Mouse (Mus musculus): Measurements from ENCODE around the gene Wwc1.

Wwc1 gene

DNA sequence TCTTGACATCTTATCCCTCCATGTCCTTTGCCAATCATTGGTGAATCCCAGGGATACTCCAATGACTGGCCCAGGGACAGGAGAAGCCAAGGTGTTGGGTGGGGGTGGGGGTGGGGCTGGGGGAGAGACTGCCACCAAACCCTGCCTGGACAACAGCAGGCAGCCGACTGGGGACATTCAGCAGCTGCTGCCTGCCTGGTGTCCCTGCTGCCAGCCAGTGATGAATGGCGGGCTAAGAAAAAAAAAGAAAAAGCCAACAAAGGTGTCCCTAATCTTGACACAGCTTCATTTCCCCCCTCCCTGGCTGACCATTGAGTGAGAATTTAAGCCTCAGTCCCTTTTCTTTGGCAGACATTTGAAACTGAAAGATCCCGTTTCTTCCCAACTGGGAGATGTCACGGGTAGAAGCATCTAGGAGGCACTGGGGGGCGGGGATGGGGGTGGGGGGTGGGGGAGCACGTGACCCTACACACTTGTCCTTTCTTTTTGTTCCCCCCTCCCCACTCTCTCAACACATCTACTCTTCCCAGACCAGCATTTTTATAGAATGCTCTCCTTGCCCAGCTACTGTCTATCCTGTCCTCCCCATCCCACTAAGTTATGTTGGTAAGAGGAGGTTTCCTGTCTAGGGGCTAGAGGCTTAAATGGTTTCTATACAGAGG, 7.9 kb downstream of the Wwc1 start:
- no peak for DNase-seq

DNA sequence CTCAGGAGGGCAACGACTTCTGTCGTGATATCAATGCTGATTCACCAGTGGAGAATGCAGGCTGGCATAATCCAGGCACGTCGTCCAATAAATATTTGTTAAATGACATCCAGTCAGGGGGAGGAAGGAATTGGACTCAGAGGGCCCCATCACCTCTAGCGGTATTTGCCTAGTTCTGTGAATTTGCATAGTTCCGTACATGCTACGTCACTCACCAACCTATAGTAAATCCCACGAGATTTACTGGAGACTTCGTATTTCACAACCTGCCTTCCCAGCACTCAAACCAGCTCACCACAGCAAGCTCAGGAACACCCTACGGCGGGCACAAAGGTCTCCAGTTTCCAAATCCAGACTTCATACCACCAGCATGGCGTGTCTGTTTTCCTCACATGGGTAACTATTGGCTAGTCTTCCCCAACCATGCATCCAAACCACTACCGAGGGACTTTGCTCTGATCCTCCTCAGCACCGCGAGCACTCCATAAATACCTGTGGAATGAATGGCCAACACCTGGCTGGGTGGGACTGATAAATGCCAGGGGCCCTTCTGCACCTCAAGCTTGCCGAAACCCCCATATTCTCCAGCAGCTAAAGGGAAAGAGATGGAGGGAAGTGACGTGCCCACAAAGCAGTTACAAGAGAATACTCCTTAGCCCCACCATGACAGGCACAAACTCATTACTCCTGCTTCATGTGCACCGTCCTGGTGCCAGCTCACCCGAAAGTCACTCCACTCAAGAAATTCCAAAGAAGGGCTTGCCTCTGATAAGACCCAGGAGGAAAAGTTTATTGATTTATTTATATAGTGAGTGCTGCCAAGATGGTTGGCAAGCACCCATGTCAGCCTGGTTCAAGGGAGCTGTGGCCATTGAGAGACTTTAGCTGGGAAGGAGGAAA, 9.3 kb downstream of the Wwc1 start:
- no peak for DNase-seq

DNA sequence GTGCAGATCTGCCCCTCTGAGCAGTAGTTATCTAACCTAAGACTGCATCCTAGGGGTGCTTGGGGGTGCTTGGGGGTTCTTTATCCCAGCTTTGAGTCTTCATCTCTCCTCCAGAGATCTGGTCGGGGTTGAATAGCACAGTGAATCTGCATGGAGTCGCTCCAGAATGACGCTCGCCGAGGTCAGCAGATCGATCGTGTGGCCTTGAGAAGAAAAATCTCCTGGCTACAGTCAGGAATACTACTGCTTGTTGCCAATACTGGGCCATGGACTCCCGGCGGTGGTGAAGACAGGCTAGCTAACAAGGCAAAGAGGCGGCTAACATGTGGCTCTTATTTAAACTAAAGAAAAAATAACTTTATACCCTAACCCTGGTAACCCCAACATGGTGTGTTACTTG, 12.0 kb downstream of the Wwc1 start:
- DNase-seq = no peak

DNA sequence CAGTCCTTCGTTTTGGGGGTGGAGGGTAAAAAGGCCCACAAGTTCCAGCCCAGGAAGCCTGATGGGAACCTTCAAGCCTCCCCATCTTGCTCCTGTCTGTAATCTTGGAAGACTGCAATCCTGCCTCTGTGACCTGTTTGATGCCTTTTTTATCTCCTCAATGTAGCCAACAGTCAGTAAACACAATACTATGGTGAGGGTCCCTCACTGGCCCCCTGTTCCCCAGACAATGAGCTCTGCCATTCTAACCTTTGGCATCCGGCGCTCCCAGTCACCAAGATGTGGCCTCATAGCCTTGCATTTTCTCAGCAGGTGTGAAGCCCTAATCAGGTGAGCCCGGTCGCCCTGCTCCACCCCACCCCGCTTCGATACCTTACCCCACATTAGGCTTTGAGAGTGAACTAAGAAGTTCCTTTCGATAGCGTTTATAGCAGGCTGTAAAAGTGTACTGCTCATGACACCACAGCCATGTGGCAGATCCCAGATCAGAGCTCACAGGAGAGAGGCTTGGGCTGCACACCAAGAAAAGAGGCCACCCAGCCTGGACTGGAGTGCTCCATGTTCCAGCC, 16.3 kb downstream of the Wwc1 start:
- DNase-seq = no peak

DNA sequence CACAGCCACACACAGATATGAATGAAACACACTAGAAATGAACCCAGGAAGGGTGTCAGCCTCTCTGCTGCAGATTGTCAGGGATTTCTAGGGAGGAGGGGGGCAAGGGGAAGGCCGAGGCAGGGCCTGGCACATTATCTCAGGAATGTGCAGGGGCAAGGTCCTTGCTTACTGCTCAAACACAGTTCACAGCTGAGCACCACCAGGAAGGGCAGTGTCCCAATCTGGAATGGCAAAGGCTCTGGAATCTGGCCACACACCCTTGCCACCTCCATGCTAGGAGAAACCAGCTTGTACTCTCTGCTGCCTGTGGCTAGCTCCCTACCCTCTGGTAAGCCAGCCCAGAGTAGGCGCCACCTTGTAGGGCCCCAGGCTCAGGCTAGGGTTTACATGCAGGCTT, 16.8 kb downstream of the Wwc1 start:
- DNase-seq = no peak

DNA sequence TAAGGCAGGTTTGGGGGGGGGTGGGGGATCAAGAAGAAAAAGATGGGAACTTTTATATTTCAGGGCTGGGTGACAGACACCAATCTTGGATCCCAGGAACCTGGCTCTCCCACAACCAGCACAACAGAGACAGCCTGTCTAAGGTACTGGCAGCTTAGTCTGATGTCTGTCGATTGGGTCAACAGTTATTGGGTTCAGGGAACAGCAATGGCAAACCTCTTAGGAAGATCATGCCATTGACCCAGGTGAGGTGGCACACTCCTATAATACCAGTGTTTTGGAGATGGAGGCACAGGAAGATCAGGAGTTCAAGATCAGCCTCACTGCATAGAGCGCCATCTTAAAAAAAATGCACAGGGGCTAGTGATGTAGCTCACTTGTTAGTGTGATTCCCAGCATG, 17.9 kb downstream of the Wwc1 start:
- no peak for DNase-seq

DNA sequence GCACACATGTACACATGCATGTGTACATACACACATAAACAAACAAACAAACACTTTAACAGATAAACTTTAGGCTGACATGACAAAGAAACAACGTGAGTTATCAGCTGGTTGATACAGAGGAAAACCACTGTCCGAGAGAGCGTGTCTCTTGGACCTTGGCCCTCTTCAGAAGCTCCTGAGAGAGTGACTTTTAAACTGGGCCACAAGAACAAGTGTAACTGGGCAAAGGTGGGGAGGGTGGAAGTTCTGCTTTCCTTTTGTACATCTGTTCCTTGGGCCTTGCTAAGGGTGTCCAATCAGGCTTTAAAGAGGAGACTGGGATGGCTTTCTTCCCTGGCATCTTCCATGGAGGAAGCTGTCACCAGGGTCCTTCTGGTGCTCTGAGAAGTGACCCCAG, 21.1 kb downstream of the Wwc1 start:
- DNase-seq = no peak

DNA sequence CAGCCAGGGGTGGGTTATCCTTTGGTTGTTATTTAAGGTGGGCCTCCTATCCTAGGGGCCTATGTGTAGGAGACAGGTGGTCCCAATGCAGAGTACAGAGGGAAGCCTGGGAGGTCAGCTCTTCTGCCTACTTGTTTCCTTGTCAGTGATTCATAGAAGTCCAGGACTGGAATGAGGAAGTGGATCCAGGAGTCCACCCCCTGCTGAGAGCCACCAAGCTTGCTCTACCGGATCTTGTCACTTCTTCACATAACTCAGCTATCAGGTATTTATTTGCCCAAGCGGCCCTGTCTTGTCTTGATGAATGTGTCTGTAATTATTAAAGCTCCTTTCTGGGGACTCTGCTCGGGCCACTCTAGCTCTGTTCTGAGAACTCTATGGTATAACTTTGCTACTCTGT, 24.8 kb downstream of the Wwc1 start:
- DNase-seq = no peak

DNA sequence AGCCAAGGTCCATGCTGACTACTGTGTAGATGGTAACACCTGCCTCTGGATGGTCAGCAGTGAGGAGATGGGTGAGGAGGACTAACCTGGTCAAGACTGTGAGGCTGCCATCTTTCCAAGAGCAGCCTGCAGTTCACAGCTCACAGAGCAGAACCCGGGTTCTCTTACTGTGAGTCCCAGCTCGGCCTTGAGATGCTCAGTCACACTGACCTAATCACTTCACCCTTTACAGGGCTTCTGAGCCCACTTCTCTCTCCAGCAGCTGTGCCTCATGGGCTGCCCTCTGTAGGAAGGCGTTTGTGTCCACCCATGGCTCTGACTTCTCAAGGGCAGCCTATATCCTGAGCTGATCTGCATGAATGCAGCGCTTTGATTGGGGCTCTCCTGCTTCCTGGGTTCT, 27.1 kb downstream of the Wwc1 start:
- no peak for DNase-seq

DNA sequence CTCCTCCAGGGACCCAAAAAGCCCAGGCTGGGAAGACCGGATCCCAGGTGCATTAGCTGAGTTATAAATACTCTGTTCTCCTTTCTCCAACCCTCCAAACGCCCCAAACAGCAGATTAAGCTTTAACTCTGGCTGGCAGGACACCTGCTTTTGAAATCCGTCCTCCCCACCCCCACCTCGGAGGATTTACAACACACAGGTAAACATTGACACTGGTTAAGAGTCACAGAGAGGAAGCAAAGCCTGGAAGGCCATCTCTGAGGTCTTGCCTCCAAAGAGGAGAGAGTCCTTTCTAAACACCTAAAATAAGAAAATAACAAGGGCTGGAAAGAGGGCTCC, 28.6 kb downstream of the Wwc1 start:
- no peak for DNase-seq

DNA sequence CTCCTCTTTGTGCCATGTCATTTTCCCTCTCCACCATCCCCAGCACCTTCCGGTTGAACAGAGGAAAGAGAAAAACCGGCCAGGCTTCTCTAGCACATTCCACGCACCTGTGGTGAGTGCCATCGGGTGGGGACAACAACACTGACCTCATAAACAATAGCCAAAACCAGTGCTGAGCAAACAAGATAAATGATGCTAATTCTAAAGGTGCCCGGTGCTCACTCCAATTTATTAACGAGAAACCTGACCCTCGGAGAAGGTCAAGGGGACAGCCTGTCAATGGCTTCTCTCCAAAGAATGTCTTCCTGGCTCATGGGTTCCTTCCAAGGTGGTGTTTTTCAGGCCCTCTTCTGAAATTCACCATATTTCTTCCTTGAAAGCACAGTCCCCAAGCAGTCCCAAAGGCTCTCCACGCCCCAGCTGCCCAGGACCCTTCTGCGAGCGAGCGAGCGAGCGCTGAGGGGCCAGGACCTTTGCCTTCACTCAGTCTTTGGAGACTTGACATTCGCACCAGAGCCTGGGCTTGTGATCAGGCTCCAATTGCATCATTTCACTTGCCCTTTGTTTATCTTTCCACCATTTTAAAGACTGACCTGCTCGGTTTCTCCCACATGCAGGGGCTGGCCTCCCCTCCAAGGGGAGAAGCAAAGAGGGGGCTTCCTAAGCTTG, 29.1 kb downstream of the Wwc1 start:
- DNase-seq = no peak

DNA sequence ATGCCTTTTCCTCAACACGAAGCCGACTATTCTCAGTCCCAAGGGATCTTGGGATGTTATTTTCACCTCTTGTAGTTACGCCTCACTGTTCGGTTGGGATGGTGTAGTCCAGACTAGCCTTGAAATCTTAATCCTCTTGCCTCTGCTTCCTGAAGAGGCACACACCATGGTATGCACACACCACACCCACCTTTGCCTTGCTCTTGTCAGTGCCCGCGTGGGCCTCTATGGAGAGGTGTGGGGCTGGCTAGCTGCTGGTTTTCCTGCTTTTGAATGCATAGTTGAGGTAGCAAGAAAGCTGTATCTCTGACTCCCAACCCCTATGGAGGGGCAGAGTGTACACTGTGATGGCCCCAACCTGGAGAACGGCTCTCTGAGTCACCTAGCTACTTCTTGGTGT, 29.9 kb downstream of the Wwc1 start:
- DNase-seq = no peak

DNA sequence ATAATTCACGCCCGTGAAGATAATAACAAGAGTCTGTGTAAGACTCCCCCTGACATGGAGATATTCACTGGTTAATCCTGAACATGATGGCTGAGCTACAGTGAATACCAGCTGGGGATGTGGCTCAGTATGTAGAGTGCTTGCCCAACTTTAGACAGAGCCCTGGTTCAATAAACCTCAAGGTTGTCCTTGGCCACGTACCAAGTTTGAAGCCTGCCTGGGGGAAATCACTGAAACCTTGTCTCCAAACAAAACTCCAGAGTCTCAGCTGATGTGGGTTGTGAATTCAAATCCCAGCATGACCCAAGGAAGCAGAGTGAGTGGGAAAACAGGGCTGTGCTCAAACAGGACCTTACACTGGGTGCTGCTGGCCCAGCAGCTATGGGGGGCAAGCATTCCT, 30.3 kb downstream of the Wwc1 start:
- no peak for DNase-seq

DNA sequence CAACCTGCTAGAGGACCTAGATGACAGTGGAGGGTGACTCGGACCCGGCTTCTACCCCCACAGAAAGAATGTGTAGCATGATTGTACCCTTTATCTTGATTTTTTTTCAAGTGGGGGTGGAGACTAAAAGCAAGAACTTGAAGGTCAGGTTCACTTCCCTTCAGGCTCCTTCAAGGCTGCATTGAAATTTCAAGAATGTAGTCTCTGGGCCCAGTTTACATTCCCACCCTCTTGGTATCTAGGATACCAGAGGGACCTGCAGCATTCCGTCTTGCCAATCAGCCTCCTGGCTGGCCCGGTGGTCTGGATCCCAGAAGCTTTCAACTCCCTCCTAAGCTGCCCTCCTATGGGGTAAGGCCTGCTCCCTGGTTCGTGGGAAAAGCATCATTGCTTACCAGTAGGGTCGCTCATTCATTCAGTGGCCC, 31.9 kb downstream of the Wwc1 start:
- DNase-seq = no peak

DNA sequence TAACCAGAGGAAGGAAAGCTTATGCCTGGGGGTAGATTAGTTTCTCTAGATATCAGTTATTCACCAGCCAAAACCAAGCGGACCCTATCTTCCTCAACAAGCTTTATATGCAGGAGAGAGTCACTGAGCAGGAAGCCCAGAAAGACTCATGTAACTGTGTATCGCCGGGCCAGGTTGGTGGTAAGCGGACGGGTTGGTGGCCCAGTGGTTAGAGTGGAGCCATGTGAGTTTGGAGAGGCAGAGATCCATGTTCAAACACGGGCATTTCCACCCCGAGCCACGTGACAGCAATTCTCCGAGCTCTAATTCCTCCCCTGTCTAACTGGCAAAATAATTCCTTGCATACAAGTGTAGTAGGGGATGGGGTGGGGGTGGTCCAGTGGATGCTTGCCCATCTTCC, 32.4 kb downstream of the Wwc1 start:
- DNase-seq = no peak

DNA sequence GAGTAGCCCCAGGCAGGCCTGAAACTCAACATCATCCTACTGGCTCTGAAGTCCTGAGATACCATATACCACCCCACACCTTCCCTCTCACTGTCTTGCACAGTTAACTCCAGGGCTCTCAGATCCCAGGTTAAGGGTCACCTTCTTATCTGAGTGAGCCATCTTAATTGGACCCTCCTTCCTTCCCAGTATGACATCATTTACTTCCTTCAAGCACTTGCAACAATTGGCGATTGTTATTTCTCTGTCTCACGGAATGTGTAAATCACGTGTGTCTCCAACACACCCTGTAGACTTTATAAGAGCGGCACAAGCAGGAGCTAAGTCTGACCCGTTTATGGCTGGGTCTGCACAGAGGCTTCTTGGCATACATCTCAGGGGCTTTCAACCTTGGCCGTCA, 35.1 kb downstream of the Wwc1 start:
- DNase-seq = no peak

DNA sequence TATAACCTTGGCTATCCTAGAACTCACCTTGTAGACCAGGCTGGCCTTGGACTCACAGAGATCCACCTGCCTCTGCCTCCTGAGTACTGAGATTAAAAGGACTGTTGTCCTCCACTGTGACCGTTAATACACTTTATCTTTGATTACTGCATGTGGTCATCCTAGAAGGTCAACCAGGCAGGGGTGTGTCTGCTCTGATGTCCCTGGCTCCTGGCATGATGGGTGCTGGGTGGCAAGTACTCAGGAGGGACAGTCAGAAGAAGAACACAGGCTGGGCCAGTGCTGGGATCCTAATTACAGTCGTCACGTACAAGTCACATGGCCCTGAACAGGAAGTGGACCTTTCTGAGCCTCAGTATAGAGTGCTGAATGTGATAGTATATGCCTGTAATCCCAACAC, 38.7 kb downstream of the Wwc1 start:
- DNase-seq = no peak

DNA sequence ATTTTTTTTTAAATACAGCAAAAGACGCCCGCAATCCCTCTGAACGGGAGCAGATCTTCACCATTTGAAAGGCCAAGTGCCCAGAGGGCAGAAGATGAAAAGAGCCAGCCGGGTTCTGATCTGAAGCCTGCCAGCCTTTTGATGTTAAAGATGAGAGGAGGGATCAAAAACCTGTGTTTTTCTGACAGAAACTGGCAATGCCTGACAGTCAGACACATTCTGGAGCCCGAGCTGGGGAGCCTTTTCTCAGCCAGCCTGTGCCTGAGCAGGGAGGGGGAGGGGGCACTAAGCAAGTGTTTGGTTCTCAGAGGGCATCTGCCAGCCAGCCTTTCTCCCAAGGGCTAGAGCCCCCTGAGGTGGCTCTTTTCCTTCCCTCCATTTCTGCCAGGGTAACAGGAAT, 39.3 kb downstream of the Wwc1 start:
- no peak for DNase-seq

DNA sequence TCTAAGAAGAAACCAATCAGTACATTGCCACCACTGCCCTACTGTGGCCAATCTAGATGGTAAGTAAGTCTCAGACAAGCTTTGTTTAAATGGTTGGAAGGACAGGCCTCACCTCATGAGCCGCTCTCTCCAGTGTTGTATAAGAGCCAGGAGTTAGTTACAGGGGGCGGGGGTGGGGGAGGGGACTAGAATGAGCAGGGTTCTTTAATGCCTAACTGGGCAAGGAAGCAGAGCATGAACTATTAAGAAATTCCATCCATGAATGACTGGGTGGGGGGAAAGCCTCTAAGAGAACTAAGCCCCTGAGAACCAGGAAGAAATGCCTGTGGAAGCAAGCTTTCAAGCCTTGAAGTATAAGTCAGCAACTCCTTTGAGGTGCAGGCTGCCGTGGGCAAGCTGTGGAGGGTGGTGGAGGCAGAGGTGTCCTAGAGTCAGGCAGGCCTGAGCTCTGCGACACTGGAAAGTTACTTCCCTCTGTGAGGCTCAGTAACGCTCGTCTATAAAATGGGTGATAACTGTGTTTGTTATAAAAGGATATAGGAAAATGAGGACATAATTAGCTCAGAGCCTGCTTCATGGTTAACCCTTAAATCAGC, 41.4 kb downstream of the Wwc1 start:
- DNase-seq = no peak

DNA sequence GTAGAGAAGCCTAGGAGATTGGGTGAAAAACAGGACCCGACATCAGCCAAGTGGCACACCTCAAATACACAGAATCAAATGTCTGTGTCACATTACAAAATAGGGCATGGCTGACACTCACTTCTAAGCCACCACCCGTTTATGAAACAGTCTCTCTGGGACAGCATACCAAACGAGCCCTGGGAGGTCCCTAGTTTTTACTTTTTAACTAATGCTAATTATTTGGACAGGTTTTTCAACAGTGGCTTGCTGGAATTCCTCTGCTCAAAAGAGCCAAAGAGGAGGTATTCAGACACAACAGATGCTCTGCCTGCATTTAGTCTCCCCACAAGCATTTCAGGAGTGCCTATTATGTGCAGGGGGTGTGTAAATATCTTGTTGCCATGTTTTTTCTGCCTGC, 44.7 kb downstream of the Wwc1 start:
- DNase-seq = no peak

DNA sequence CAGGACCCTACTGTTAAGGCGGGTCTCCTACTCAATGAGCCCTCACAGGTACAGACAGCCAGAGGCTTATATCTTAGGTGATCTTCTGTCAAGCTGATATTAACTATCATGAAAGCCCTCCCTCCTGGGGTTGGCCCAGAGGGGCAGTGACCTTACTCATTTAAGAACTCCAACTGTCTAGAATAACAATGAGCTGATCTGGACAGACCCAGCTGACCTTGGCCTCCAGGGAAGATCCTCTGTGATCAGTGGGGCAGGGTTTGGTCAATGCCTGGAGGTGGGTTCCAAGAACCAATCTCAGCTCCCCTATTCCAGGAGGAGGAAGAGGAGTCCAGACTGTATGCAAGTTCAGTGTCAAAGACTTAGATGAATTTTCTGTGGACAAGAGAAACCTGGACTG, 45.2 kb downstream of the Wwc1 start:
- no peak for DNase-seq

DNA sequence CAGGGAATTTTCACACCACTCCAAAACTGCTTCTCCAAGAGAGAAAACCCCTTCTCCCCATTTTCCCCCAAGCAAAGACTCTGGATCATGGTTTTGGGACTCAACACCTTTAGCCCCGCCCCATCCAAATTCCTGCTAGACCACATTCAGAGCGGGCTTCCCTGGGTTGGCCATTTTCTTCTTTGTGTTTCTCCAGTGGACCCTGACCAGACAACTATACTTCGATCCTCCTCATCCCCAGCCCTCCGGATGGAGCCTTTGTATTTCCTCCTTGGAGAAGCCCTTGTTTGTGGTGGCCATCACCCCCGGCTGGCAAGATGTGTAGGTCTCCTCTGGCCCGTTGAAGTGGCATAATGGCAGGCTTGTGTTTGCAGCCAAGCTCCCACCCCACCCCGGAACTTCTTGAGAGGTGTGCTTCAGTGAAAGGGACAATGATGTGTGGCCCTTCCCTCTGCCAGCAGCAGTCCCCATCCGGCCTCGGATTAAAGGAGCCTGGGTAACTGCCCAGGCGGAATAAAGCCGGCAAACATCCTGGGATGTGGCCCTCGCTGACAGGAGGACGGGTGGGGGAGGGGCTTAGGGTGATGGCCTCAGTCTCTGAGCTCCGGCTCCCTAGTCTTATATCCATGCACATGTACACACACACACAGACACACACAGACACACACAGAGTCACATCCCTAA, 46.8 kb downstream of the Wwc1 start:
- no peak for DNase-seq

Measured in cerebellum, adult 8-10 months (tissue).